Mouse (Mus musculus) bone marrow, adult 2 months (tissue): ENCODE measurements around the gene Psmb1. TPM values are rescaled to one million over a fixed set of nuclear protein-coding genes. Genes with fewer than 3 reads are reported as not detected.
"Not testable (repeated sequence)": the region's sequence is repeated elsewhere in the genome, so short reads cannot be mapped to it uniquely, and the experiment has no call there.

Experiments used
- H3K27ac ChIP-seq: fragments of 200-500 bp; 2 replicates; pipeline ENCODE4 v1.5.1; 2012; ENCODE audit warnings: low read depth, mild to moderate bottlenecking, control low read depth, inconsistent platforms, low read length; ENCODE audit not compliant: control insufficient read depth, poor library complexity, insufficient read depth
- H3K4me1 ChIP-seq: fragments of 200-500 bp; 2 replicates; pipeline ENCODE4 v1.6.1; 2011; ENCODE audit warnings: low read length; ENCODE audit not compliant: control insufficient read depth, insufficient read depth
- H3K4me3 ChIP-seq: fragments of 200-500 bp; replicated peaks from 2 replicates; pipeline ENCODE3; 2011; ENCODE audit warnings: mild to moderate bottlenecking, low read depth, low read length, control low read depth; ENCODE audit not compliant: control insufficient read depth
- CTCF ChIP-seq: fragments of 200-500 bp; IDR thresholded peaks from 2 replicates; pipeline ENCODE4 v1.5.1; 2011; ENCODE audit warnings: low read length, control low read depth; ENCODE audit not compliant: control insufficient read depth, insufficient read depth
- POLR2A ChIP-seq: fragments of 200-500 bp; IDR thresholded peaks from 2 replicates; pipeline ENCODE4 v1.6.1; 2011; ENCODE audit warnings: low read depth, mild to moderate bottlenecking, control low read depth, low read length, borderline replicate concordance; ENCODE audit not compliant: control insufficient read depth
- WGBS: fragments of 180-500 bp; shearing (Covaris S2); methylation state at CpG from one replicate; pipeline ENCODE4 v1.1.7; 2018; 5-methylcytosine and 5-hydroxymethylcytosine counted together
- polyA plus RNA-seq: library from polyadenylated mRNA; stranded (reverse); fragments of >200 nt; gene quantifications from 2 replicates; pipeline ENCODE4 v1.2.4, GENCODE M21; 2011; ENCODE audit warnings: low replicate concordance; ENCODE audit not compliant: missing spikeins, insufficient read depth, insufficient read length

Psmb1 gene
- polyA plus RNA-seq, 1 experiment: 240 TPM

DNA sequence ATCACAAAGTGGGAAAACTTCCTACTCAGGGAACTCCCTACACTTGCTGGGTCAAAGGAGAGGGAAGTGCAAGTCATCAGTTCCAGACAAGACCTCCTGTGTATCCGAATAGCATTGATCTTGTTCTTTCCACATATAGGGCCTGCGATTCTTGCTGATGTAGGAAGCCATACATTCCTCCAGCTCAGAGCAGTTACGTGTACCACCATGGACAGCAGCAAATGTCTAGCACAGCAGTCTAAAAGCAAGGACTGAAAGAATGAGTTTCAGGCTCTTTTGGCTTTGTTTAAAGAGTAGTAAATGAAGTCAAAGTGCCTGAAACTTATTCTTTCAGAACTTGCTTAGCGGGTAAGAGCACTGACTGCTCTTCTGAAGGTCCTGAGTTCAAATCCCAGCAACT lies 44.3 kb downstream of the Psmb1 start:
- no peak overlapping the region for H3K27ac ChIP-seq
- 80% methylated on average over 4 of the region's 4 CpGs for WGBS
- no peak overlapping the region for H3K4me3 ChIP-seq
- no peak for TF ChIP-seq POLR2A
- no peak for TF ChIP-seq CTCF
- no peaks in the 10 kb centered on the region for H3K4me1 ChIP-seq

DNA sequence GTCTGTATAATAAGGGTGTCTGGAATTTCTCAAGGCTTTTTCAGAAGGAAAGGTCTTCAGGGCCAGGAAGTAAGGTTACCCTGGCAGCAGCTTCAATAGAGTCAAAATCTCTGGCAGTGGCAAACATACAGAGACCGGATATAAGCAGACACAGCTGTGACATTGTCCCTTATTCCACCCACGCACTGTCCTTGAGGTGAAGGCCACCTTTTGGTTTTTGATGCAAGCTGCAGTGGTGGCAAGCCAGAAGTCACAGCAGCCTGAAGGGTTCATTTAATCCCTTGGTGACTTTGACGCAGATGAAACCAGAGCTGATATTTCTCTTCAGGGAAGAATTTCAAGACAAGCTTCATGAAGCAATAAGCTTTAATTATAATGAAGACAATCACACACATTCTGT lies 49.9 kb downstream of the Psmb1 start:
- TF ChIP-seq POLR2A (no peak), CTCF (no peak)
- H3K27ac ChIP-seq: no peak overlapping the region
- H3K4me1 ChIP-seq: no peaks in the 10 kb centered on the region; the same call in 1 of the 2 replicates
- H3K4me3 ChIP-seq: no peak overlapping the region
- WGBS: 71% methylated on average over 3 of the region's 3 CpGs

DNA sequence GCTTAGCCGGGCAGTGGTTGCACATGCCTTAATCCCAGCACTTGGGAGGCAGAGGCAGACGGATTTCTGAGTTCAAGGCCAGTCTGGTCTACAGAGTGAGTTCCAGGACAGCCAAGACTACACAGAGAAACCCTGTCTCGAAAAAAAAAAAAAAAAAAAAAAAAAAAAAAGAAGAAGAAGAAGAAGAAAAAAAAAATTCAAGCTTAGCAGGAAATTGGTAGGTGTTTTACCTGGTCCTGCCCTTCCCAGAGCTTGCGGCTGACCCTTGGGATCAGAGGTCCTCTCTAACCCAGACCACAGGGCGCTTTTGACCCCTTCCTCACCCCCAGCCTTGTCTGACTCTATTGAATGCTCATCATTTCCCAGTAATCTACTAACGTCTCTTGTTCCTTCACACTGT lies 50.4 kb downstream of the Psmb1 start:
- H3K4me3 ChIP-seq, H3K4me1 ChIP-seq, H3K27ac ChIP-seq: not testable (repeated sequence)
- WGBS: 61% methylated on average over 6 of the region's 6 CpGs

DNA sequence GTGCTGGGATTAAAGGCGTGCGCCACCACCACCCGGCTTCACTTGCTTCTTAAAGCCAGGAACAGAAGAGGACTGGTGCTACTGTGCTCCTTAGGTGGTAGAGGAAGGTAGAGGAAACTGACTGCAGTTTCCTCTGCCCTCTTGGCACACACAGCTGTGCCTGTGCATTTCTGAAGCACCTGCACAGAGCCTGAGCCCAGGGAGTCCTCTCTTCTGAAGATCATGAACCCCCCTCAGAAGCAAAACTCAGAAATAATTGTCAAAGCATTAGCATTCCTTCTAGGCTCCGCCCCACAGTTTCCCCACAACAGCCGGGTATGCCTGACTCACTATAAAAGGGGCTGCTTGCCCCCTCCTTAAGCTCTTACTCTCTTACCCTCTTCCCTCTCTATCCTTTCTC lies 51.7 kb downstream of the Psmb1 start:
- Histone ChIP-seq H3K4me1 (no peaks in the 10 kb centered on the region; the same call in 1 of the 2 replicates), H3K4me3 (no peak overlapping the region), H3K27ac (no peak overlapping the region)
- WGBS: 49% methylated on average over 5 of the region's 5 CpGs
- TF ChIP-seq POLR2A: no peak

DNA sequence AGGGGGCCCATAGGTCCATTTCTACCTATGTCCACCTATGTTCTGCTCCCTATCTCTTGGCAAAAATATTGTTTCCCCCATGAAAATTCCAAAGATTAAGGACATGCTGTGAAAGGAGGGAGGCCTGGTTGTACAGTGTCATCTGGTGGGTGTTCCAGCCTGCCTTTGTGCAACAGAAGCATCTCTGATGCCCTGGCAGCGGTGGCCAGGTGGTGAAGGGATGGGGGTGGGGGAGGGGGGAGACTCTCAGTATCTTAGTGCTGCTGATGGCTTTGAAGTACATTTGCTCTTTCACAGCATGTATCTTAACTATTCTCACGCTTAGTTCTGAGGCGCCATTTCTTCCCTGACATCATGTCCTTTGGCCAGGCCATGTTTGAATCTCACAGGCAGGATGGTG lies 54.1 kb downstream of the Psmb1 start:
- TF ChIP-seq POLR2A (no peak), CTCF (no peak)
- 83% methylated on average over 3 of the region's 3 CpGs for WGBS
- H3K27ac ChIP-seq: no peak overlapping the region
- H3K4me1 ChIP-seq: peaks cover 3% of the 10 kb centered on the region
- H3K4me3 ChIP-seq: no peak overlapping the region

DNA sequence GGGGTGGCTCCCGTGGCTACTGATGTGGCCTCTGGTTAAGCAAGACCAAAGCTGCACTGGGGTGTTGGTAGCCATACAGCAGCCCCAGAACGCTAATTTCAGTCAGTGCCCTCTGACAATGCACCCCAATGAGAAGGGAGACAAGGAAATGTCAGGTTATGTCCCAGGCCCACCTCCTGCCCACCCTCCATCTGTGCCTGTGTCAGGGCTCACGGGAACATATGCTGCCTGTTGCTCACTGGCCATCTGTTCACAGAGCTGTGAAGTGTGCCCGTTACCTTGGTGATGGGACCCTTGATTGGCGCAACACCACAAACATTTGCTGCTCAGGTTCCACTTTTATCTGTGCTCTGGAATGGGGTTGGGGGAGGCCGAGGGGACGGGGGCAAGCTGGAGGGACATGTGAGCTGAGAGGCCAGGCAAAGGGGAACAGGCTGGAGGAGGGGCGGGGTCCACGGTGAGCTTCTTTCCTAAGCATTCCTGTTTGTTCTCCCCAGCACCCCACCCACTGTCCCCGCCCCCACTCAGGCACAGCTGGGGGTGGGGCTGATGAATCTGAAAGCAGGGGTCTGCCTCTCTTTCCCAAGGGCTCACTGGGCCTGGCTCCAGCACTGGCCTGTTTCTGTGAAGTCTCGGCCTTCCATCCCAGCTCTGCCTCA lies 59.0 kb downstream of the Psmb1 start:
- no peak overlapping the region for H3K4me3 ChIP-seq
- TF ChIP-seq POLR2A: no peak
- no peak for TF ChIP-seq CTCF
- WGBS: 30% methylated on average over 11 of the region's 11 CpGs
- peak overlapping the region; percentile 50 for H3K27ac ChIP-seq
- peaks cover 6% of the 10 kb centered on the region for H3K4me1 ChIP-seq

DNA sequence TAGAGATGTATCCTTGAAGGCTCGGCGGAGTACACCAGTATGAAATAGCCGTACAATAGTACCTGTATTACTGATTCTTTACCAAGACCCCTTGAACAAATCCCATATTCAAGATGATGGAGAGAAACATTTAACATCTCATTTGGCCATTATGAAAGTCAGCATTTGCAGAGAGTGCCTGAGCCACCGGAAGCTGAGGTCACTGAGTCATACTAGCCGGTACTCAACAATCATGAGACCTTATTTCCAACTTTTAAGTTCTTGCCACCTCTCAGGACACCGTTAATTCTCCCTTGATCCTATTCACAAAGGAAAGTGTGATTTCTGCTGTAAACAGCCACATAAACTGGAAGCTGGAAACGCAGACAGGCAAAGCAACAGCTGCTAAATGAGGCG lies 59.5 kb downstream of the Psmb1 start:
- peak overlapping the region; percentile 50 for H3K27ac ChIP-seq
- H3K4me1 ChIP-seq: peaks cover 6% of the 10 kb centered on the region
- no peak for TF ChIP-seq POLR2A
- TF ChIP-seq CTCF: no peak
- no peak overlapping the region for H3K4me3 ChIP-seq
- WGBS: 39% methylated on average over 8 of the region's 8 CpGs

DNA sequence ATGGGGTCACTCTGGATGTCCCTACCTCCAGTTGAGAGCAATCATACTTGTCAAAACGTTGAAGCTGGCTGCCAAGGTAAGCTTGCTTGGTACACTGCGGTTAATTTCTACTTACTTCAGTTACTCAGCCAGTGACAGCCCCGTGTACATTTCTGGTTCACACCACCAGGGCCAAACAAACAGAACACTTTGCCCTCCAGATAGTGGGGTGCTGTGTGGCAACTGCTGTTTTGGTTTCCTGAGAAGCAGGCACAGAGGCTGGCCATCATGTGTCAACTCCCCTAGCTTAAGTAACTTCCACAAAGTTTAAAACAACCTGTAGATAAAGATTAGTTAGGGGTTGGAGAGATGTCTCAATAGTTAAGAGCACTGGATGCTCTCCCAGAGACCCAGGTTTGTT lies 64.8 kb downstream of the Psmb1 start:
- no peak overlapping the region for H3K4me3 ChIP-seq
- H3K4me1 ChIP-seq: peaks cover under 1% of the 10 kb centered on the region; the same call in 1 of the 2 replicates
- 5% methylated on average over 3 of the region's 3 CpGs for WGBS
- H3K27ac ChIP-seq: peak overlapping the region; percentile 70; the same call in 1 of the 2 replicates
- TF ChIP-seq POLR2A: no peak
- TF ChIP-seq CTCF: no peak

DNA sequence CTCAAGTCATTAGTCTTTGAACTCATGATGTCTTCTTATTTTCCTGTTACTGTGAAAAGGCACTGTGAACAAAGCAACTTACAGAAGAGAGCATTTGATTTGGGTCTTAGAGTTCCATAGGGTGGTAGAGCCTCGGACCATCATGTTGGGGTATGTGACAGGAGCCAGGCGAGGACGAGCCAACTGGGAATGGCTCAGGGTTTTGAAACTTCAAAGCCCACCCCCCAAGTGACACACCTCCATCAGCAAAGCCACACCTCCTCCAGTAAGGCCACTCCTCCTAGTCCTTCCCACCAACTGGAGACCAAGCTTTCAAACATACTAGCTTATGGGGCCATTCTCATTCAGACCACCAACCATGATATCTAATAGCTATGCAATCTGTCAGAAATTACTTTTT lies 67.5 kb downstream of the Psmb1 start:
- no peaks in the 10 kb centered on the region; the same call in 1 of the 2 replicates for H3K4me1 ChIP-seq
- TF ChIP-seq CTCF (no peak), POLR2A (no peak)
- H3K27ac ChIP-seq: no peak overlapping the region
- no peak overlapping the region for H3K4me3 ChIP-seq
- WGBS: 76% methylated on average over 3 of the region's 3 CpGs
